Mouse (Mus musculus) adrenal gland (tissue): ENCODE data around the gene Pcsk5.

Experiments
- intact Hi-C: fragments of 180-260 bp; cut with DNase I; formaldehyde crosslinking; loops from one replicate; pipeline ENCODE4 v1.15.1; 2025

Gene Pcsk5

DNA sequence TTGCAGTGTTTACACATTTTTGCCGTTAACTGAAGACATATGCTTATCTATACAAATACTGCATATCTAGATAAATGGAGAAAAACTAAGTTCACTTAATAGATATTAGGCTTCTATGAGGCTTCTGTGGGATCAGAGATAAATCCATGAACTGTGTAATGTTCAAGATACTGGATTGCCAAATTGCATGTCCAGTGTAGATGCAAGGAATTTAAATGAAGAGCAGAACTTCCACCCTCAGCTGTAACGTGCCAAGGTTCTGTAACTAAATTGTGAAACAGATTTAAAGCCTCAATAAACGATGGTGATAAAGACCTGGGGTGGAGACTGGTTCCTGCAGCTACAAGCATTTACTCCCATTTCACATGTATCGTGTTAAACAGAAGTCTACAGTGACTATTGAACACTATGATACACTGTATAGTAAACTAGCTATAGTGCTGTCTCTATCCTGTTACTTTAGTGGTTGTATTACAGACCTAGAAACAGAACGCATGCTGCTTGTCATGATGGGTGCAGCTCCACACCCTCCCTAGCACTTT lies 23.9 kb downstream of the Pcsk5 start:
- intact Hi-C loops = no loop called here

DNA sequence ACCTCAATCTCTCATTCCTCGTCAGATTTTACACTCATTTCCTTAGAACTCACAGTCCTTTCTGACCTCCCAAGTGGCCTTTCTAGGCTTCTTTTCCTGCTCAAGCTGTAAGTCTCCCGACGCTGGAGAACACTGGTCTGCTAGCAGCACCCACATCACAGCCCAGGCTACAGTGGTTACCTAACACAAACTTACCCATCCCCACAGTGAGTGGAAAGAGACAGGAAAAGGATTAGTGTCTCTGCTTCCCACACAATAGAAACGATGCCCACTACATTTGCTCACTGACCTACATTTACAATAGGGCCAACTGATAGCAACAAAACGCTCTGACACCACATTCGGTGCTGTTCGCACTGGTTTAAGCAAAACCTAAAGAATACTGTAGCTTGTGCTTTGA lies 24.8 kb downstream of the Pcsk5 start:
- intact Hi-C loops = no loop called here

DNA sequence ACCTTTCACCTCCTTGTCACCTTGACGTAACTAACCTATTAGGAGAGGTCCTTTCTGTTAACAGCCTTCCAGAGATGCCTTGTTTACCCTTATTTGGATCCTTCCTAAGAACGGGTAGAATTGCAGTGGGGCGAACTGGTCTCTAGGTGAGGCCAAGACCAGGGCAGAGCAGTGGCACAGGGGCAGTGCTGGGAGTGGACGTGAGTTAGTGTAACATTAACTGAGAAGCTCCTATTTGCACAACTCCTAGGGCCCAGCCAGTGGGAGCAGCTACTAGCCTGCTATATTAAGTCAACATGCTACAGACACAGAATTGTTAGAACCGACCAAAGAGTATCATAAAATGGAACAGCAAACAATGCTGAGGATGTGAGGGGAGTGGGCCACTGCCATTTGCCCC lies 30.8 kb downstream of the Pcsk5 start:
- intact Hi-C loops = no loop called here

DNA sequence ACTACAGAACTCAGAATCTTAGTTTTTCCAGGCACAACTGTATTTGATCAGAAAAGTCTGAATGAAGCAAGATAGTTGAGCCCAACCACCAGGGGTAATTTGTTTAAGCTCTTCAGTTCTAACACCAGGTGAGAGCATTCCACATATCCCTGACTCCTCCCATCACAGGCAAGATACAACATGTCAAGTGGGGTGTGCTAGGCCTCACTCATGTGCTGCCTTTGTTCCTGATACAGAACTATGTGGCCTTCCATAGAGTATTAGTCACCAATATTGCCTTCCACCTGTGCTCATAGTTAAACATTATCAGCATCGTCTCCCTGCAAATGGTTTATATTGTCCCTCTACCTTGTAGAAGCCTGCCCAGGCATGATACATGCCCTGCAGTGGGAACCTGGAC lies 36.6 kb downstream of the Pcsk5 start:
- intact Hi-C loops = no loop called here

DNA sequence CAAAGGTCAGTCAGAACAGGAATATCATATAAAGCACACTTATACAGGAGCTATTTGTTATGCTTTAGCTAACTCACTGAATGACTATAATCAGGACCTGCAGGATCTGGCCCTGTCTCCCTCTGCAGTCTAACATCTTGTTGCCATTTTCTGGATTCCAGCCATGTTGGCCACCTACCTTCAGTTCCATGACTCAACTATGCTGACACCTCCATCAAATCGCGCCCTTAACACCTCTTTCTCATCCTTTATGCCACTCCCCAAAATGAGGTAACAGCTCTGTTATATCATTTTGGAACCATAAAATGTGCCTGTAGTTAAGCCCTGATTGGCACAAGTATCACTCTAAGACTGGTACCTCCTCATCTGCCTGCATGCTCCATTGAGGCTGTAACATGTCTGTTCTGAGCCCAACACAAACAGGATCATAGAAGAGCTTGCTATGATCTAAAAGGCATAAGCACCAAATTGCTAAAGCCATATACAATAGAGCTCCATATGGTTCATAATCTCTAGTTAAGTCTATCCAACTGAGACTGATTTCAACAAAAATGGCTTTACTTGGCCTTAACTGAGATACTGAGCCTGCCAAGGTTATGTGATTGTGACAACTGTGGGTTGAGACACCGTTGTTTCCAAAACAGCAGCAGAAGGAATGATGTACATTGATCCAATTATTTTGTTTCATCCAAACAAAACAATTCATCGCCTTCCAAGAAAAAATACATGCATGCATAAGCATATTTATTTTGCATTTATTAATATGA lies 37.8 kb downstream of the Pcsk5 start:
- intact Hi-C loops = no loop called here

DNA sequence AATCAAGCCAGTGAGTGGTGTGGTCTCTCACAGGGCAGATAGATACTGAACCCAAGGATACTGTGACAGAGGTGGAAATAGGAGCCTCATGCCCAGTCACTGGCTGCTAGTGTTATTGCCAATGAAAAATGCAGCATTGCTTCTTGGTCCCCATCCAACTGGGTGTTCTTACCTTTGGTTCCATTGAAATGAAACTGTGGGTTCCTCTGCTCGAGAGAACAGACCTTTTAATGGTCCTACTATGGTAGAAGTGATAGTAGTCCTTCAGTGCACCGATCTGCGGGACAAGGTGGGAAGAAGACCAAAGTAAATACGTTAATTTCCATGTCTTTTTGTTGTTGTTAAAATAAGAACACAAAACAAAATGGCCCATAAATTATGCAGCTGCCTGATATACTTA lies 44.0 kb downstream of the Pcsk5 start:
- intact Hi-C loops = loop anchor here (5.0 kb wide), 1 partner anchor 44 kb away; the partner anchor contains the start of gene Pcsk5

DNA sequence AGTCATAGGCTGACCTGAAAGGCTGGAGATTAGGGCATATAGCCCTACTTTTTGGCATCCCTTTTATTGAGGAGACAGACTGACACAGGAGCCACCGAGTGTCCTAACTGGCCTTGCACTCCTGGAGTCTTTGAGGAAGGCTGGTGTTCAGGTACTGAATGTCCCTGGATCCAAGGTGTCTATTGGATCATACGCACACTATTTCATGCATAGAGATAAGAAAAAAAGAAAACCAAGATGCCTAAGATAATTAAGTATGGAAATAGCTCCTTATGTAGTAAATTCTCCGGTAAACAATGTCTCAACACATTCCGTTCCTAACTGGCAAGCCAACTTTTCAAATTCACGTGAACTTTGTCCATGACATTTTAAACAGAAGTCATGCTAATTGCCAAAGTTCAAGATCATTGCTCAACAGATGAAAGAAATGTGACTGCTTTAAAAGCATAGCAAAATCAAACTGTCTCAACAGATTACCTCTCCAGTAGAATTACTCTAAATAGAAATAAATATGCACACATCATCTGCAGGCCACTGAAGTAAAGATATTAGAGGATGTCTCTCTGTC lies 45.9 kb downstream of the Pcsk5 start:
- intact Hi-C loops = loop anchor here (5.0 kb wide), 1 partner anchor 46 kb away; the partner anchor contains the start of gene Pcsk5

DNA sequence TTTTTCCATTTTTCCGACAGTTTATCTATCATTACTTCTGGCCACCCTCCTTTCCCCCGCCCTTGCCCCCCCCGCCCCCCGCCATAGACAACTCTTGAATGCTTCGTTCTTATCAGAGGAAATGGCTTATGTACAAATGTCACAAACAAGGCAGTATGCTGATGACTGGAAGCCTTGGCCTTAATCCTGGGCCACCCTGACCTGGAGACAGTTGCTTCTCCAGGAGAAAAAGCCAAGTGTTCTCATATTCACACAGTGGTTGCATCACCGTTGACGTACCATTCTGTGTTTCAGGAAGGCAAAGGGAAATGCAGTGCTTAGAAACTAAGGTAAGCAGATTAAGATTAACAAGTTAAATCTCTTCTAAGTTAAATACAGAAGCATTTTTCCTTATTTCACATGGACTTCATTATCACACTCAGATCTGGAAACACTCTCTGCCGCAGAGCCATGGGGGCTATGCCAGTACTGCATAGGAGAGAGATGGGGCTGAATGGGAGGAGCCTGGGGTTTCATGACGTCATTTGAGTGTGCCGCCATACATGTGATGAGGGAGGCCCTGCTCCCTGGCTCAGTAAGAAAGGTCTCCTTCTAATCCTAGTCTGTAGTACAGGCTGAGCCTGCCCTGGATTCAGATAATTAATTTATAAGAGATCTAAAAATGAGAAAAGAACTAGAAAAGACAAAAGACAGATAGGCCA lies 48.7 kb downstream of the Pcsk5 start:
- intact Hi-C loops = loop anchor here (2.0 kb wide), 1 partner anchor 26 kb away; no protein-coding TSS in a partner anchor

DNA sequence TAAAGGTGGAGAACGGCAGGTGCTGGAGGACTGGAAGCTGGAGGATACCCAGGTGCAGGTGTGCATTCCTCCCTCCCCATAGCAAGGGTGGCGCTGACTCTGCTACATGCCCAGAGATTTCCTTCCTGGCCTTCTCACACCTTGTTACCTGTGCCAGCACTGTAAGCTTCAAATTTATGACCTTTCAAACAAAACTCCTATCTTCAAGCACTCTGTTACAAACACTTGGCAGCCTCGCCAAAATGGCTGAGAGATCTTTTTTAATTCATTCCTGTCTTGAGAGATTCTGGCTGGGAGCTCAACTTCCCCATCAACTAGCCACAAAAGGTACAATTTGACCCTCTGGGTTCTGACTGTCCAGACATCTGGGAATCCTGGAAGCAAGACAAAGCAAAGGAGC lies 50.7 kb downstream of the Pcsk5 start:
- intact Hi-C loops = no loop called here

DNA sequence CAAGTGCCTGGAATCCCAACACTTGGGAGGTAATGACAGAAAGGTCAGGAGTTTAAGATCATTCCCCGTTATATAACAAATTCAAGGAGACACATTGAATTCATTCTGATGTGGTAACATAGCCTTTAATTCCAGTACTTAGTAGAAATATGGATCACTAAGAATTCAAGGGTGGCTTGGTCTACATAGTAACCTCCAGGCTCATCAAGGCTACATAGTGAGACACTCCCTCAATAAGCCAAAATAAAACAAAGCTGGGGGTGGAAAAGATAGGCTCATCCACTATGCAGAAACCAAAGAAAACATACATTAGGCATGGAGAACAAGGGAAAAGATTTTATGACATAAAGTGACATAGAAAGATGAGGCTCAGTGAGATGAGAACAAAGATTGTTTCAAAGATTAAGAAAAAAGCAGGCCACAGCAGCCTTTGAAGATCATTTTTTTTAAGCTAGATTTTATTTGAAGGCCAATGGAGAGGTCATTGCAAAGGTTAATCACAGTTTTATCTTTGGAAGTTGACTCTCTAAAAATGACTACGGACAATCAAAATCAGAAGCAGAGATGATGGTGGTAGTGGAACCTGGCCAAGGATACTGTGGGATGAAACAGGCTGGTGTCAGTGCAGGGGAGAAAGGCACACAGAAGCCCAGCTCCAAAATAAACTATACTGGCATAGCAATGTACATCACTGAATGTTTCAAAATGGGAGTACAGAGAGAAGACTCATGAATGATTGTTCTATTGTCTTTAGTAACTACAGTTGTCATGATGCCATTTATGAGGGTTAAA lies 52.8 kb downstream of the Pcsk5 start:
- intact Hi-C loops = no loop called here

DNA sequence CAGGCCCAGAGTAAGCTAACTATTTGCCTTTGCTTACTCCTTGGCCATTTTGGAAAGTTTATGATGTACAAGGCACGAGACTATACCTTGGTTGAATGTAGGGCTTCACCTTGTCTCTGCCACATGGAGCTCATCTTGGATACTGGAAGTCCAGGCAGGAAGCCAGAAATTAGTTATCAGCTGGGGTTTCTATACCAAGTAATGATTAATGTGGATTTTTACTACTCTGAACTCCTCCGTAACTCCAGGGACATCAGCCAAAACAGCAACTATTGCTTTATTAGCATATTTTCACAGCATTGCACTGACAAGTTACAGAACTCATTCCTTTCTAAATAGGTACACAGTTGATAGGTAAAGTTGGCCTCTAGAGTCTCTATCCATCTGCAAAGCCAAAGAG lies 54.2 kb downstream of the Pcsk5 start:
- intact Hi-C loops = no loop called here

DNA sequence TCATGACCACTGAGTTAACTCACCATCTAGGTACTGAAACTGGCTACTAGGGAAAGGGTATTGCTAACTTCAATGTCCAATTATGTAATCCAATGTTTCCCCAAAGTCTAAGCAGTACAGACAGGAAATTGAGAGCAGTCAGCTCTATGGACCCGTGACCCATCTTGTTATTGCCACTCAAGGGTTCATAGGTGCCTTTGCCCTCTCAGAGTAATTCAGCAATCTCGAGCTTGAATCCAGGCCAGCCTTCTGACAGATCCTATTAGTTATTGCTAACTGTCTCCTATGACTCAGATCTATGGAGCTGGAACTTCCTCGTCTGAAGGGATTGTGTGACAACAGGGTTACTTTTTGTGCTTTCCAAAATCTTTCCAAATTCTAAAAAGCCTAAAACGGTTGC lies 56.1 kb downstream of the Pcsk5 start:
- intact Hi-C loops = no loop called here

DNA sequence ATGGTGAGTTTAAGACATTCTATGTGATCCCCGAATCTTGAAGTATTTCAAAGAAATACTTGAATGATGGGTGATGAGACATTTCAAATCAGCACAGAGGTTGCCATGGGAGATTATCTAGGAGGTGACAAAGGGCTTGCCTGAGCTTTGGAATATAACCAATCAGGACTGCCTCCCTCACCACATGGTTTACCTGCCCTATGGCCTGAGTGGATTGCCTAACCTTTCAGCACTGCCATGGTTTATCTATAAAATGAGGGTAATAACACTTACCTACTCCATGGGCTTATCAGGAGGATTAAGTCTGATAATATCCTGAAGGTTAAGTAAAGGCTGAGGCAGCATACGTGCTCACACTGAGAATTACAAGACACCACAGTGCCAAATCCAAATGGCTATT lies 61.5 kb downstream of the Pcsk5 start:
- intact Hi-C loops = no loop called here

DNA sequence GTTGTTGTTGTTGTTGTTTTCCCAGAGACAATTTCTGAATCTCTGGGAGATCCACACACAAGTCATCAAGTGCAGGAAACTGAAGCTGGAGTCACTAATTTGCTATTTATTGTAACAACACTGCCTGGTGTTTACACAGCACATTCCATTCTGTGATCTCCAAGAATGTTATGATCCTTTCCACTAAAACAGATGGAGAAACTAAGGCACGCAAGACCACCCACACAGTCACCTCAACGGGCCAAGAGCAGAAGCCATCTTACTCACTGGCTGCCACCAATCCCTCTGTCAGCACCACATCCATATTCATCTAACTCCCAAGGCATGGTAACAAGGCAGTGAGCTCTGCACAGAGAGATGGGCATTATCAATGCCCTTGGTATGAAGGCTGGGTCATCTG lies 62.3 kb downstream of the Pcsk5 start:
- intact Hi-C loops = no loop called here

DNA sequence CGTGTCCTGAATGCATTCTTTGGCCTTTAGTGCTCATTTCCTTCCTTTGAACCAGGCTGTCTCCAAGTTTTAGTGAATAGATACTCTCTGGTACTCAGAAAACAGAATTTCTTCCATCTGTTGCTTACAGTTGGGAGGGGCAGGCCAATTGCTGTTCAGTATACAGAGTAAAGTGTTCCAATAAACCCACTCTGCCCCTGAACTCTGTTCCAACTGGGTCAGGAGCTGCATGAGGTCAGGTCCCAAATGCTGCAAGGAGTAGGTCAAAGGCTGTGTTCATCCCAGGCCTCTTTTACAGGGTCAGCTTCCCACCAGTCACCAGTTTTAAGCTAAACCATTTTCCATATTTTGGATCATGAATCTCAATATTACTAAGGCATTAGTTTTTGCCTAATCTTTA lies 63.4 kb downstream of the Pcsk5 start:
- intact Hi-C loops = no loop called here

DNA sequence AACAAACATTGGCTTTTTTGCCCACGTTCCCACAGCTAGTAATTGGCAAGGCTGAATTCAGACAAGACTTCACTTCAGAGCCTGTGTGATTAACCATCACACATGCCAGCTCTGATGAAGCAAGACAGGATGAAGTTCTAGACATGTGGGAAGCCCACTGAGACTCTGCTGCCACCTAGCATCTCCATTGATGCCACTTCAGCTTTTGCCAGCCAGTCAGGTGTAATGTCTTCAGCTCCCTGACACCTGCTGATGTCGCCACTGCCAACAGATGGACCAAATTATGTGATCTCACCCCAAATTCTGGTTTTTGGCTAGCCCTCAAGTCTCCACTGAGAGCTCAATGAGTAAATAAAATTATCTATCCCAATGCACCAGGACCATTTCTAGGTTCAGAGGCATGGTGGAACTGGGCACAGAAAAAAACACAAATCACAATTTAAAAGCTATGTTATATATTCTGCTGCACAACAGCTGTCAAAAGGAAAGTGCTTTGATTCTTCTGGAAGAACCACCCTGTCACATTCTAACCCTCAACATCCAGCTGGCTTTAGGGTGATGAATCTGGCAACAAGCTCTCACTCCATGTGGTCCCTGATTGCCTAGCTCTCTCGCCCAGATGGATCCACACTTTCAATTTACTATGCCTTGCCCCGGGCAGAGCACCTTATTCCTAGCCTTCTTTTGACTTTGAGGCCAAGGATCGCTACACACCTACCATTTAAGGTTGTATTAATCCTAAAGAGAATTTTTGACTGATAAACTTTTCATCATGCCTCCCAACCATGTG lies 67.6 kb downstream of the Pcsk5 start:
- intact Hi-C loops = no loop called here

DNA sequence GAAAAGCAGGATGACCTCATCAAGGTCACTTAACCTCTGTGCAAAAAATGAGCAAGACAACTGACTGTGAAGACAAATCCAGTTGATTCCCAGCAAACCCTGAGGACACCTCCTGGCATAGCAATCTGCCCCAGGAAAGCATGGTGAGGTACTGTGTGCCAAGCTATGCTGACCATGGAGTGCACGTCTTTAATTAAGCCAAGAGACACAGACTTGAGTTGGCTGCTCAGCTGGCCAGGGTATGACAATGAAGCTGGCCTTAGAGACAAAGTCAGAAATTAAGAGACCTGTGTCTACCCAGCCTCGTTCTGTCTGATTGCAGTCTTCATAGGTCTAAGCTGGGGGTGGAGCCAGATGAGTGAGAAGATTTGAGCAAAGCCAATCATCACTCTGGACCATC lies 72.4 kb downstream of the Pcsk5 start:
- intact Hi-C loops = no loop called here

DNA sequence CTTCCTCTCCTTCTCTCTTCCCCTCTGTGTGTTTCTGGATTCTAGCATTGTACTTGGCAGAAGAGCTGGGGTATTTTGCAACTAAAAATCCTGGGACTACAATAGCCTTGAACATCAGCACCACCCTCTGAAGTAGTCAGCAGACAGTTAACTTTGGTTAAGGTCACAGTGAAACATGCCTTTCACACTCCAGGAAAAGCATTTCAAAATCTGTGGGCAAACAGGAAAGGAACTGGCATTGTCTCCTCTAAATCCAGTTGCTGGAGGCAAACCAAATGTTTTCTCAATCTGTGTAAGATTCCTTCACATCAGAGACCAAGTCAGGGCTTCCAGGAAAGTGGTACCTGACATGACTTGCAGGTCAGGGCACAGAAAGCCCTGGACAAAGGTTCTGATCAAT lies 74.7 kb downstream of the Pcsk5 start:
- intact Hi-C loops = loop anchor here (2.0 kb wide), 1 partner anchor 26 kb away; no protein-coding TSS in a partner anchor

DNA sequence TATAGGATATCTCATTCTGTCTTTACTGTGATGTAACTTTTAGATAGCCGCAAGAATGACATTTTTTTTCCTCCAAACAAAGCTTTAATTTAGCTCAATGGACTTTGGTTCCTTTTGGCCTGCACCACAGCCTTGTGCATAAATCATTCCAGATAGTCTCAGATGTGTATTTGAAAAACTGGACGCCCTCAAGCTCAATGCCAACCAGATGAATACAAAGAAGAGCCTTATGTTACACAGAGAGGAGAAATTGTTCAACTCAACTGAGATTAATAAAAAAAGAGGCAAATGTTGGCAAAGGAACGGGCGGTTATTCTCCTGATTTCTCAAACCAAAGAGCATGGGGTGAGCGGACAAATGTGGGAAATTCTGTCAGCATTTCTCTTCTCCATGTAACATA lies 75.8 kb downstream of the Pcsk5 start:
- intact Hi-C loops = loop anchor here (2.0 kb wide), 1 partner anchor 27 kb away; no protein-coding TSS in a partner anchor

DNA sequence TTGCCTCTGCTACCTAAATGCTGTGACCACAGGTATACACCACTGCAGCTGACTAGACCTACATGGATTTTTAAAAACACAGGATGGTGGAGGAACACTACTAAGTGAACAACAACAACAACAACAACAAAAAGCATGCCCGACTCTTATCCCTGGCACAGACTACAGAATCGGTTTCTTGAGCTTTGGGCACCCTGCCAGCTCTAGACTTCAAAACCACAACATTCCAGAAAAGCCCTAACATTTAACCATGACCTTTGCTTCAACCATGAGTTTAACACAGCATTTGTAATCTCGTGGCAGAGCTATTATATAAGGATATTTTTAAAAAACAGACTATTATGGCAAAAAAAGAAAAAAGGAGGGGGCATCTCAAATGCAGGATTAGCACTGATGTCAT lies 84.6 kb downstream of the Pcsk5 start:
- intact Hi-C loops = no loop called here

DNA sequence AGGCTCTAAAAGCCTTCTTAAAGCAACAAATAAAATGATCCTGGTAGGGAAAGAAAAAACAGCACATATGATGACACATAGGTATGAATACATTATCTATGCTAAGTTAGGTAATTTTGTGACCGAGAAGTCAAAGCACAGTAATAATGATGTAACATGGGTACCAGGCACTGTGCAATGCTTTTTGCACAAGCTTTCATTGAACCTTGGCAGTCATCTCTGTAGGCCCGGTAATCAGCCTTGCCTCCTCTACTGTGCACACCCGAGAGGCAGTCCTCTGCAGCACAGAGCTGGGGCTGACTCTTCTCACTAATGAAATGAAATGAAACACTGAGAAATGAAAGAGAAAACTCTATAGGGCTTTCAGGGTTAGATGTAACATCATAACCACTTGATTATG lies 89.1 kb downstream of the Pcsk5 start:
- intact Hi-C loops = no loop called here
